Mouse (Mus musculus) thymus, adult 2 months (tissue): Measurements from ENCODE around the gene Oprd1.

Source experiments
- CTCF ChIP-seq: fragments of 200-500 bp; IDR thresholded peaks from 2 replicates; pipeline ENCODE4 v1.5.1; 2012; ENCODE audit warnings: mild to moderate bottlenecking, control low read depth, low read length, moderate library complexity, borderline replicate concordance; ENCODE audit not compliant: control insufficient read depth, poor library complexity, insufficient read depth; ENCODE audit errors: extremely low read depth
- POLR2A ChIP-seq: fragments of 200-500 bp; IDR thresholded peaks from 2 replicates; pipeline ENCODE4 v1.6.1; 2012; ENCODE audit warnings: mild to moderate bottlenecking, low read length, control low read depth, moderate library complexity; ENCODE audit not compliant: control insufficient read depth, poor library complexity, insufficient read depth; ENCODE audit errors: extremely low read depth

DNA sequence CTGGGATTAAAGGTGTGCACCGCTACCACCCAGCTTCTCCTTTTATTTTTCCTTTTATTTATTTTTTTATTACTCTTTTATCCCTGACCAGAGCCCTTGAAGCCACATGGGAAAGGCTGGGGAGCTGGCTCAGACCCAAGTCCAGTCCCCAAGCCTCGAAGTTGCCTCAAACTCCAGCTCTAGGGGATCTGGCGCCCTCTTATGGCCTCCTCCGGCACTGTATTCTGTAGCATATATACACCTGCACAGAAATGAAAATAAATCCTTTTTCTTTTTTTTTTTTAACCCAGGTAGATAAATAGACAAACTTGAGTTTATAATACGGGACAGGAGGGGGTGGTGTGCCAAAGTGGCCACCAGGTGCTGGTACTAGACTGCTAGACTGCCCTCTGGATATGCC, 22.6 kb downstream of the Oprd1 start:
- peak; percentile 14; the same call in 1 of the 2 replicates for TF ChIP-seq CTCF
- no peak for TF ChIP-seq POLR2A
